Mouse (Mus musculus) heart, adult 2 months (tissue): ENCODE measurements around the gene Atp5mpl.

Source experiments
- CTCF ChIP-seq: fragments of 200-600 bp; IDR thresholded peaks from 2 replicates; pipeline ENCODE4 v1.8.1; 2022; ENCODE audit warnings: antibody characterized with exemption, mild to moderate bottlenecking, moderate library complexity
- EP300 ChIP-seq: fragments of 200-500 bp; IDR thresholded peaks from 2 replicates; pipeline ENCODE4 v1.6.1; 2011; ENCODE audit warnings: low read depth, low read length, control low read depth; ENCODE audit not compliant: insufficient read depth
- POLR2A ChIP-seq: fragments of 200-500 bp; IDR thresholded peaks from 2 replicates; pipeline ENCODE4 v1.6.1; 2011; ENCODE audit warnings: mild to moderate bottlenecking, low read depth, low read length, control low read depth; ENCODE audit not compliant: insufficient read depth

DNA sequence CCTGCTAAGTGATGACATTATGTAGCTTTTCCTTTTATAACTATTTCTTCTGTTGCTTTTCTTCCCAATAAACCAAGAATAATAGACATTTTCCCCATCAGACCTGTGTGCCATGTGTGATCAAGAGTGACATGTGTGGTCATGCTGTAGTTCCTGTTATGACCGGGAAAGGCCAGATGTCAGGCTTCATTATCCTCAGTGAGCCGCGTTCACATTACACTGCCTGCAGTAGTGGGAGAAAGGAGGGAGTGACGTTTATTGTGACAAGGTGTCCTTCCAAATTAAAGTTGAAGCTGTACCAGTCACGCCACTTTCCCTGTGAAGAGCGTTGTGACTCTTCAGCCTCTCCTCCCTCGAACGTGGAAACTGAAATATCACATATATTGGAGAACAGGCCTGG lies 15.1 kb upstream of the Atp5mpl start:
- TF ChIP-seq CTCF (no peak), POLR2A (no peak), EP300 (no peak)
